Comparison of ENCODE assay signal across 10 mouse cellular contexts in the genomic region with DNA sequence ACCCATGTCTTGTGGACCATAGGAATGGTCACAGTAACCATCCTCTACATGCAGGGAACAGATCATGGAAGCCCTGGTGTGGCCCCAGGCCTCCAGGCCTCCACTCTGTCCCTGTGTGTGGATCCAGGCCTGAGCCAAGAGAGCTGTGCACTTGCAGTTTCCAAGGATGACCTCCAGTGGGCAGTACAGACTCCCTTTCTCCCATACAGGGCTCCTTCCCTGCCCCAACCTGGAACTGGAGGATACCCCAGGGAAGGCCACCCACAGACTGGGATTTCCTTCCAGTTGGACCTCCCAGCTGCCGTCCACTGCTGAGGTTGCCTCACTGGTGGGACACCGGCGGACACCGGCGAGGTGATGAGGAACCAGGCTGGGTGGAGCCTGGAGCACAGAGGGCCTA. TPM values are rescaled to one million over a fixed set of nuclear protein-coding genes. Genes with fewer than 3 reads are reported as not detected.
DNase-seq lines count a peak whose midpoint lies in the region; ATAC-seq and TF ChIP-seq lines count a peak whose summit lies in the region.
"Had no signal": no experiment of that assay in that cellular context is flagged by ENCODE, and none has a peak within 500 bp of the region (broad histone marks: within the 10 kb centered on the region; RNA-seq: fewer than 3 reads in every experiment).

No protein-coding gene starts in this region.

- no peaks in the 10 kb centered on the region for H3K79me2 ChIP-seq in MEL (ENCODE audit: control insufficient read depth, insufficient read depth, low read length, poor library complexity)

- no peaks in the 10 kb centered on the region for H3K36me3 ChIP-seq in kidney, embryonic 15.5 days
- no peaks in the 10 kb centered on the region; a peak in 1 of 4 replicates for H3K36me3 ChIP-seq in MEL (ENCODE audit: control insufficient read depth in 1 of 2, insufficient read depth in 2 of 2, low read length in 2 of 2)
- H3K36me3 ChIP-seq in liver, embryonic 13.5 days, result no peaks in the 10 kb centered on the region
- H3K36me3 ChIP-seq: embryonic facial prominence, embryonic 13.5 days had no signal

- no peak for TF ChIP-seq POLR2A in MEL (IDR thresholded peaks at IDR 0.05; ENCODE audit: control insufficient read depth in 1 of 2, insufficient read depth in 1 of 2, low read depth in 1 of 2, low read length in 2 of 2, poor library complexity in 1 of 2)

- TF ChIP-seq RAD21 in MEL (IDR thresholded peaks at IDR 0.05; ENCODE audit: low read depth, low read length), result peak; percentile 11

- no peak overlapping the region for H3K4me2 ChIP-seq in kidney, embryonic 15.5 days
- no peak overlapping the region for H3K4me2 ChIP-seq in liver, embryonic 13.5 days
- H3K4me2 ChIP-seq: embryonic facial prominence, embryonic 13.5 days had no signal

- no peak overlapping the region for H3K9ac ChIP-seq in kidney, embryonic 15.5 days
- H3K9ac ChIP-seq in MEL (ENCODE audit: control insufficient read depth, low read depth, low read length, poor library complexity, severe bottlenecking), result no peak overlapping the region
- peak overlapping the region; percentile 80; the same call in 1 of the 2 replicates for H3K9ac ChIP-seq in liver, embryonic 13.5 days
- H3K9ac ChIP-seq: embryonic facial prominence, embryonic 13.5 days had no signal

- no peaks in the 10 kb centered on the region for H3K9me3 ChIP-seq in kidney, embryonic 15.5 days (replicated peaks)
- no peaks in the 10 kb centered on the region for H3K9me3 ChIP-seq in MEL (replicated peaks; ENCODE audit: insufficient read depth, low read length)
- no peaks in the 10 kb centered on the region for H3K9me3 ChIP-seq in liver, embryonic 13.5 days (replicated peaks)
- H3K9me3 ChIP-seq: embryonic facial prominence, embryonic 13.5 days had no signal

- 53% methylated on average over 5 of the region's 5 CpGs for WGBS in kidney, embryonic 15.5 days
- WGBS in liver, embryonic 13.5 days (ENCODE audit: insufficient replicate concordance), result 63% methylated on average over 5 of the region's 5 CpGs

- TF ChIP-seq EP300 in MEL (IDR thresholded peaks at IDR 0.05; ENCODE audit: low read depth in 1 of 2, low read length in 2 of 2), result no peak

- peaks cover 7% of the 10 kb centered on the region; the same call in 1 of the 2 replicates for H3K4me1 ChIP-seq in kidney, embryonic 15.5 days
- peaks cover 0 to 8% of the 10 kb centered on the region in 2 experiments; a peak in 2 of 4 replicates for H3K4me1 ChIP-seq in MEL (ENCODE audit: control insufficient read depth in 1 of 2, insufficient read depth in 2 of 2, low read length in 2 of 2)
- H3K4me1 ChIP-seq in liver, embryonic 13.5 days (replicated peaks), result peaks cover 68% of the 10 kb centered on the region
- H3K4me1 ChIP-seq: embryonic facial prominence, embryonic 13.5 days had no signal

- no peak for ATAC-seq in kidney, embryonic 15.5 days (replicated peaks; ENCODE audit: low FRiP score)
- no peak for ATAC-seq in liver, embryonic 13.5 days (ENCODE audit: low read depth)

- DNase-seq in kidney, adult 18-20 months, result peak; percentile 32
- DNase-seq in MEL (ENCODE audit: low read depth, low spot score), result peak; percentile 15
- DNase-seq in embryo, embryonic 11 days, result peak; percentile 51
- DNase-seq in liver, embryonic 13.5 days, result peak; percentile 60
- DNase-seq in T-cell, adult 2 months (ENCODE audit: low spot score), result no peak
- DNase-seq in adrenal gland, adult 2 months, result no peak
- DNase-seq in thymus, postnatal 25 days, result no peak

- TF ChIP-seq CTCF in MEL (IDR thresholded peaks at IDR 0.05 in 2 of 3, conservative IDR thresholded peaks at IDR 0.05 in 1 of 3; ENCODE audit: control insufficient read depth in 1 of 3, insufficient read depth in 1 of 3, low read depth in 2 of 3, low read length in 3 of 3, poor library complexity in 1 of 3, severe bottlenecking in 1 of 3), result peak in 2 of 3 experiments; percentile 22 to 33; a peak in 4 of 6 replicates

- H3K27ac ChIP-seq in kidney, embryonic 15.5 days, result no peak overlapping the region
- no peak overlapping the region for H3K27ac ChIP-seq in MEL (ENCODE audit: control insufficient read depth, low read depth, low read length)
- peak overlapping the region; percentile 100 for H3K27ac ChIP-seq in liver, embryonic 13.5 days
- H3K27ac ChIP-seq: embryonic facial prominence, embryonic 13.5 days had no signal

- peaks cover 12% of the 10 kb centered on the region for H3K27me3 ChIP-seq in kidney, embryonic 15.5 days
- no peaks in the 10 kb centered on the region for H3K27me3 ChIP-seq in MEL (ENCODE audit: control insufficient read depth in 1 of 2, insufficient read depth in 2 of 2, low read length in 2 of 2)
- no peaks in the 10 kb centered on the region; the same call in 1 of the 2 replicates for H3K27me3 ChIP-seq in liver, embryonic 13.5 days

- H3K4me3 ChIP-seq in kidney, embryonic 15.5 days (replicated peaks), result no peak overlapping the region
- H3K4me3 ChIP-seq in MEL (ENCODE audit: control insufficient read depth in 1 of 2, insufficient read depth in 1 of 2, low read depth in 2 of 2, low read length in 2 of 2), result no peak overlapping the region
- no peak overlapping the region for H3K4me3 ChIP-seq in liver, embryonic 13.5 days (replicated peaks)
- H3K4me3 ChIP-seq: embryonic facial prominence, embryonic 13.5 days had no signal

TF ChIP-seq in MEL, 35 proteins besides CTCF, POLR2A, EP300 and RAD21:
- TF ChIP-seq CHD2 (IDR thresholded peaks at IDR 0.05; ENCODE audit: low read length) (no peak), SMC3 (IDR thresholded peaks at IDR 0.05; ENCODE audit: low read depth, low read length) (peak; percentile 32)

RNA-seq across cellular contexts. Expression of a gene that starts 29.6 kb away (rescaled TPM):
- 42.1 and 47.8 TPM in 2 replicates for polyA plus RNA-seq in kidney, embryonic 15.5 days (2015; fragmentation: Nextera tagmentation; extraction: Ambion mirVana)
- total RNA-seq in MEL (2012; rRNA removed), result 0.04 TPM in 1 of 2 replicates, not detected in the other
- not detected for polyA plus RNA-seq in MEL (2012; ENCODE audit: insufficient read depth in 1 of 2, insufficient read length in 2 of 2, low read depth in 1 of 2, low replicate concordance in 2 of 2, missing spikeins in 1 of 2)
- 3.4 and 3.8 TPM in 2 replicates for polyA plus RNA-seq in liver, embryonic 13.5 days (2015; fragmentation: Nextera tagmentation; extraction: Ambion mirVana)
- total RNA-seq in adrenal gland, adult 2 months (2021), result 10 to 100 TPM; 24.6 to 32.4 TPM
- 13.9 and 17.1 TPM in 2 replicates for polyA plus RNA-seq in adrenal gland, adult 2 months (2012; rRNA removed)

RNA-seq across cellular contexts. Expression of a gene that starts 56.5 kb away (rescaled TPM):
- 0.36 and 0.53 TPM in 2 replicates for polyA plus RNA-seq in kidney, embryonic 15.5 days (2015; fragmentation: Nextera tagmentation; extraction: Ambion mirVana)
- not detected in 2 replicates for total RNA-seq in MEL (2012; rRNA removed)
- not detected for polyA plus RNA-seq in MEL (2012; ENCODE audit: insufficient read depth in 1 of 2, insufficient read length in 2 of 2, low read depth in 1 of 2, low replicate concordance in 2 of 2, missing spikeins in 1 of 2)
- 0.16 and 0.31 TPM in 2 replicates for polyA plus RNA-seq in liver, embryonic 13.5 days (2015; fragmentation: Nextera tagmentation; extraction: Ambion mirVana)
- under 1 TPM; 0.81 to 0.93 TPM for total RNA-seq in adrenal gland, adult 2 months (2021)
- 3.5 and 4.9 TPM in 2 replicates for polyA plus RNA-seq in adrenal gland, adult 2 months (2012; rRNA removed)
- polyA plus RNA-seq: stomach, embryonic 14.5 days had no signal

Comparison
In these comparisons a context has a peak if more than half of its experiments do, and no peak if none do; other contexts are left out.
1. DNase-seq: peak in kidney, adult 18-20 months (single experiment), MEL (single experiment), embryo, embryonic 11 days (single experiment) and liver, embryonic 13.5 days (single experiment); none in T-cell, adult 2 months (single experiment), adrenal gland, adult 2 months (single experiment) and thymus, postnatal 25 days (single experiment).